Mouse (Mus musculus): ENCODE measurements at regions not wholly inside any gene's neighbourhood (a gene's known extent, or its start where the extent isn't known, plus 50 kb on each side); places are given as distances from the start of the nearest gene placed in this dataset.

GRCm38 (mm10) chr10:21482659-21483058, 105.6 kb downstream of the Aldh8a1 start:
- no peak for DNase-seq (ENCODE audit: low spot score in 2 of 2)

DNA sequence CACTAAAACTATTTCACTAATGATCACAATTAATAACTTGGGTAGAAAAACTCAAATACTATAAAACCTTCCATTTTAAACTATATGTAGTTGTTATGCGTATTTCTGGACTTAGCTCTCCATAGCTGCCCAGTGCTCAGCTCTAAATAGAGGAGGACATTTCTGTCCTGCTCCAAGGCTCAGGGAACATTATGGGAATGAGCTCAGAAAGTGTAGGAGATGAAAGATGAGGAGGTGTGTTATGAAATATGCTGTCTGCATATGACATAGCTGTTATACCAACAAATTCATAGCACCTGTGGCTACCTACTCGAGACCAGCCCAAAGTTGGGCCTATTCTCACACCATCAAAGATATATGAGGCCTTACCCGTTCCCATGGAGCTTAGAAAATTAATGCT, 106.3 kb downstream of the Aldh8a1 start:
- no peak for DNase-seq (ENCODE audit: low spot score in 2 of 2)

DNA sequence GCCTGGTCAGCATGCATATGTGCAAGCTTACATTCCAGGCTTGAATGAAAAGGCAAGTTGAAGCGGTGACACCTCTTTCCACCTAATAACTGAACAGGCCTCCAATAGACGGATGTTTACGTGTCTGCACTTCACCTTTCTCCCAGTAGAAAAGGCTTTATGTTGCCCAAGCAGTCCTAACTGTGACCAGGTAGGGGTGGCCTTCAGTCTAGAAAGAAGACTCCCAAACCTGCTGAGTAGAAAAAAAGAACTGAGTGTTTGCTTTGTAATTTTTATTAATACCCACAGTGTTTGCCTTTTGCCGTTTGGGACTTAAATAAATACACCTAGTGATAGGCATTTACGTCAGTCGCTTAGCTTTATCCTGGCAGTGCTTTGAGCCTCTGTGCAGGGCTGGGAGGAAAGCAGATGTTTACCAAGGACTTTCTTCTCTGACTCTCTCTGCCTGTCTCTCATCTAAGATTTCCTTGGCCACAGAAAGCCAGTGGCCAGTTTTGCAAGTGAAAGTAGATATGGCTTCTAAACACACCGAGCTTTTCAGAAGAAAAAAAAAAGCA, 104.5 kb upstream of the 1700020N01Rik start:
- no peak for DNase-seq (ENCODE audit: low spot score in 2 of 2)

DNA sequence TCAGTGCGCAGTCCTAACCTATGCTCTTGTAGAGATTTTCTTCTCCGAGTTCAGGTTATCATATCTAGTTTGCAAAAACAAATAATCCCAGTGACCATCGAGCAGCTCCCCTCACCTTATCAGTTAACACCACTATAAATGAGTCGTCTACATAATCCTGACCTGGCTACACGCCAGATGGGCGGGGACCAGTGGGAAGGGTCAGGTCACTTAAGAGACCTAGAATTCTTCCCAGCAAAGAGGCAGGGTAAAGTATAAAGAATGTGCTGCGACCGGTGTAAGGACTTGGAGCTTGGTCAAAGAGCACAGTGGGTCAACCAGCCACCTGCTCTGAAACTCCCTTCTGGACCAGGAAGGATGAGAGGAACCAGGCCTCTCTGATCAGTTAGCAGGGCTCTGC, 102.0 kb upstream of the 1700020N01Rik start:
- DNase-seq (ENCODE audit: low spot score in 2 of 2), result no peak

DNA sequence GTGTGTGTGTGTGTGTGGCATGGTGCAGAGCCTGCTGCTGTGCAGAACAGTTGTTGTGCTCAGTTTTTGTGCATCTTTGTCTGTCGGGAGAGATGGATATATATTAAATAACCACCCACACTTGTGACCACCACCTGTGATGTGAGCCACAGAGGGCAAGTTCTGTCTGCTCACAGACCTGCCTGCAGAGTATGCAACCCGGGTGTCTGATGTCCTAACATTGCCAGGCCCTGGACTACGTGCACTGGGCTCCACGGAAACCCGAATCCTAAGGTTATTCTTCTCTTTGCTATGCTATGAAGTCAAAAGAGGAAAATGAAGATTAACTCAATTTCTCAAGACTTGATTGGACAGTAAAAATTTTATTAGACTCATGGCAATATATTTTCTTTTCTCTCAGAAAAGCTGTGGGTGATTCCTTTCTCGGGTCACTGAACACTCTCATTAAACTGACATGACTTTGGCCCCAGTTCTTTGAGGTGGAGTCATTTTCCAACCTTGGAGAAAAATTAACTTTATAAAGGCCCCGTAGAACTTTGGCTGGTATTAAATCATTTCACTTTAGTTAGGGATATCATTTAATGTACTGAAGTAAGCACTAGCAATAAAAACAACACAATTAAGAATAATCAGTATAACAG, 100.6 kb upstream of the 1700020N01Rik start:
- DNase-seq (ENCODE audit: low spot score in 2 of 2), result no peak

GRCm38 (mm10) chr10:21494536-21494935, 98.4 kb upstream of the 1700020N01Rik start:
- no peak for DNase-seq (ENCODE audit: low spot score in 2 of 2)

DNA sequence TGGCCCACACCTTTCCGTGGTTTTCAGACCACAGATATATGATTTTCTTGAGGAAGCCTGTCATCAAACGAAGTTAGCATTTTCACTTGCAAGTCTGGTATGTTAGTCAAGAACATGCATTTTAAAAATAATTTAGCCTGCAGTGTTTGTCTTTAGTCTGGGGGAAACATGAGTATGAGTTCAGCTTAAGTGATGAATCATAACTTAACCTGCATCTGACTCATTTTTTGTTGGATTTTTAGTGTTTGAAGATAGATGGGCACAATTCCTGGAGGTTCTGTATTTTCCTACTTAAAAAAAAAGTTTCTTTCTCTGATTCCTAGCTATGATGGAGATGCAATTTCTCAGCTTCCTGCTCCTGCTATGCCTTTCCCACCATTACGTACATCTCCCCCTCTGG, 95.8 kb upstream of the 1700020N01Rik start:
- DNase-seq (ENCODE audit: low spot score in 2 of 2), result no peak

- DNase-seq (ENCODE audit: low spot score in 2 of 2), result no peak
Measured at GRCm38 (mm10) chr10:21498143-21498542, 94.8 kb upstream of the 1700020N01Rik start.

DNA sequence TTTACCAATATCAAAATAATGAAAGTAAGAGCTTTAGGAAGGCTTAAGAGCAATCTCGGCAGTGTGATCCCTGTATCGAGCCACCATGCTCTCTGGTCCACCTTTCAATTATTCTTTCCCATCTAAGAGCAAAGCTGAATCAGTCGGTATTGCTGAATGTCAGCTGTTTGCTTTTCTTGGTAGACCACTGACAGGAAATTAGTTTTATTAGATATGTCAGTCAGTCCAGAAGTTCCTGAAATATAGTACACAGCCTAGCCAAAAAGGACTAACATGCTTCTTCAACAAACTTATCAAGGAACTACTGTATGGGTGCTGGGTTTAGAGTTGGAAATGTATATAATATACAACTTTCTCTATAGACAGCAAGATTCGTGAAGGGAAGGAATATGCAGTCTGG, 91.3 kb upstream of the 1700020N01Rik start:
- DNase-seq (ENCODE audit: low spot score in 2 of 2), result no peak

- DNase-seq (ENCODE audit: low spot score in 2 of 2), result no peak
Measured at GRCm38 (mm10) chr10:21504431-21504830, 88.5 kb upstream of the 1700020N01Rik start.

GRCm38 (mm10) chr10:21511386-21511785, 81.6 kb upstream of the 1700020N01Rik start:
- DNase-seq (ENCODE audit: low spot score in 2 of 2), result no peak

DNA sequence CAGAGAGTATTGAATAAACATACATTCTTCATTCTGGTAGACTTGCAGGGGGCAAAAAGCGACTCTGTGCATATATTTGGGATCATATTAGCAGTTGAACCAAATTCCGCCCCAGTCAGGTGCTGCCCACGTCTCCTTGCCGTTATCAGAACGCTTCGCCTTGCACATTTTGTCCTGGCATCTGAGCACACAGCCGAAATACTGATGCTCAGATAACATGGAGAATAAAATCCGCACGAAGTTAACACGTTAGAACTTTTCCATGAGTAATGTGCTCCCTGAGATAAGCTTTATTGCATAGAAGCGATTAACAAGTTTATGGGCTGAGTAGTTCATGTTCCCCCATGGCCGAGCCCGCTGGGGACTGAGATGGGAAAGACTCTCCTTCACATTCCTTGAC, 80.5 kb upstream of the 1700020N01Rik start:
- DNase-seq (ENCODE audit: low spot score in 2 of 2), result no peak

GRCm38 (mm10) chr10:21517721-21518120, 75.2 kb upstream of the 1700020N01Rik start:
- no peak for DNase-seq (ENCODE audit: low spot score in 2 of 2)

DNA sequence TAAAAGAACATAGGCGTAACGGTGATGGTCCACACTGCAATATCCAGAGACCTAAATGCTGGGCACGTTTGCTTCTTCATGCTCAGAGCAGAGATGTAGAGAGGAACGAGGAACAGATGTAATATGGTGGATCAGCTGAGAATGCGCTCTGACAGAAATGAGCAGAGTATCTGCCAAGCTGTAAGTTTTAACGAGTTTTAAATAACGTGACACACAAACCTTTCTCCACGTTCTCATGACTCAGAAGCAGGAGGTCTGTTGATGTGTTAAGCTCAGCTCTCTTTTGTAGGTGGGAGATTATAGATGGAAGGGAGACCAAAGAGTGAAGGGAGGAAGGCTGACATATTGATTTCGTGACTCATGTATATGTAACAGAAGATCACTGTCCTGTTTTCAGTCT, 72.1 kb upstream of the 1700020N01Rik start:
- DNase-seq (ENCODE audit: low spot score in 2 of 2), result no peak

DNA sequence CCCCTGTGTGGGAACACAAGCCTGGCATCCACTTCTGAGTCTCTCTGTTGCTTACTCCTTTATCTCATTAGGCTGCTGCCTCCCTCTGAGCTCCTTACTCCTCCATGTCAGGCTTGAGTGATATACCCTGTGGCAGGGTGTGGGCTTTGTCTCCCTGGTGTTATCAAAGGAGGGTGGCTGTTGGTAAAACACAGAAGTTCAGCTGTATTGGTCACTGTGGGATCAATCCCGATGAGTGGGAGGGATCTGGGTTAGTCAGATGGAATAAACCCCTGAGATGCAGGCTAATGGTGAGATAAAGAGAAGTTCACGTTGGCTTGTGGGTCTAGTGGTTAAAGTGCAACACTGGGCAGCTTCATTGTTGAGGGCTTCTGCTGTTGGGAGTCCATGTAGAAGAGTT, 67.4 kb upstream of the 1700020N01Rik start:
- DNase-seq (ENCODE audit: low spot score in 2 of 2), result no peak

GRCm38 (mm10) chr10:21528396-21528795, 64.5 kb upstream of the 1700020N01Rik start:
- DNase-seq (ENCODE audit: low spot score in 2 of 2), result no peak

DNA sequence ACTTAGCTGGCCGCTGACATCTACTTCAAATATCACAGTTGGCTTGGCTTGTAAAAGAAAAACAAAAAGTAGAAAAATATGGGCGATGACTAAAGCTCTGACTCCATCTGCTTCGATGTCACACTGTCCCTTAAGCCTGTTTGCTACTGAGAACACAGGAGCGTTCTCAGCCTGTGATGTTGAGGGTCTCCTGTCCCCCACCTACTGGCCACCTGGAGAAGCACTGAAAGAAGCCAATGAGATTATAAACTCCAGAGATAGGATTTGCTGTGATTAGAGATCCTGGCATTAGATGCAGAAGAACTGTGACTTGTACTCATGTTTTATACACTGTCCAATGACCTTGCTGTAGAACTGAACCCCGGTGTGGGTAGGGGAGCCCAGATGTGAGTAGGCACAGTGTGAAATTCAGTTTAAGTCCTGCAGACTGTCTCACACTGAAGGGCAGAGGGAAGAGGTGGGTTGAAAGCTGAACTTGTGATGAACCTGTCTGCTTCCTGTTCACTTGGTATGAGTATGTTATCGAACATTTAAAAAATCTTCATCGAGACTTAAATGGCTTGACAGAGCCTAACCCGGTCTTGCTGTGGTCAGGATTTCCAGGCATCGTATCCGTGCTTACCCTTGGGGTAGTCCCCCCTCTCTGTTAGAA, 63.7 kb upstream of the 1700020N01Rik start:
- no peak for DNase-seq (ENCODE audit: low spot score in 2 of 2)

- no peak for DNase-seq (ENCODE audit: low spot score in 2 of 2)
Measured at GRCm38 (mm10) chr10:21532142-21532541, 60.8 kb upstream of the 1700020N01Rik start.

DNA sequence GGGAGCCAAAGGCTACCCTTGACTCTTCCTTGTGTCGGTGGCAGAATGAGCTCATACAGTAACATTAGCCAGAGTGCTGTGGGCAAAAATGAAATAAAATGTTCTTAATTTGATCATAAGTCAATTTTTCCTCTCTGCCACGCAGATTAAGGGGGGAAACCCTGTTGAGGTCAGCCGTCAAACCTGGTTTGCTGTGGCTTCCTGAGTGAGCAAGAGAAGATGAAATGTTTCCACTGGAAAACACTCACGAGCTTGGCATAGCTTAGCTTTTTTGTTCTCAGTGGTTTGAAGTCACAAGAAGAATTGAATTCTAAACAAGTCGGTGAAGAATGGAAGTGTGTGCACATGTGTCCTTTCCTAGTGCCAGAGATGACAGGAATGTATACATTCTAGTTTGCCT, 57.3 kb upstream of the 1700020N01Rik start:
- no peak for DNase-seq (ENCODE audit: low spot score in 2 of 2)

GRCm38 (mm10) chr10:21538481-21538880, 54.5 kb upstream of the 1700020N01Rik start:
- DNase-seq (ENCODE audit: low spot score in 2 of 2), result no peak
